Mouse (Mus musculus): ENCODE data around the gene Smc3. TPM values are rescaled to one million over a fixed set of nuclear protein-coding genes. Genes with fewer than 3 reads are reported as not detected.
A peak's percentile ranks its signal among the peaks of the same experiment; 100 is the strongest.
"Not testable (repeated sequence)": the region's sequence is repeated elsewhere in the genome, so short reads cannot be mapped to it uniquely, and the experiment has no call there.

Smc3 gene
- total RNA-seq, 2 experiments from 2014 or later: 22.8 to 23.7 TPM

DNA sequence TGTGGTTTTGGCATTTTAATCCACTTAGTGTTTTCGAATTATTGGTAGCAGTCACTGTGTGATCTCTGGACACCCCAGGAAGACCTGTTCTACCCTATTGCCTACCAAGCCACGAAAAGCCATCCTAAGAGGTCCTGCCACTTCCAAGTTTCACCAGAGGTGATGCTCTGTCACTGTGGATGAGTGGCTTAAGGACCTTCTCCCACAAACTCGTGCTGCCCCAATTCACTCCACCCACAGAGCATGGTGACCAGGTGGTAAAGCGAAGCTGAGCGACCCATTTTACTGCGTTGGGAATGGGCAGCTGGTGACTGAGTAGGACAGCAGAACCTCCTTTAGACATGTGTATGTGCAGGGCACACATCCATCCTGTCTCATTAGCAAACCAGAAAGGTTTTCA is 49.2 kb downstream of the Smc3 start:
- intact Hi-C loops (cut with DNase I): loop anchor here (2.0 to 5.0 kb wide), 3 partner anchors 83 to 278 kb away; no protein-coding TSS in a partner anchor
- no peak for DNase-seq

DNA sequence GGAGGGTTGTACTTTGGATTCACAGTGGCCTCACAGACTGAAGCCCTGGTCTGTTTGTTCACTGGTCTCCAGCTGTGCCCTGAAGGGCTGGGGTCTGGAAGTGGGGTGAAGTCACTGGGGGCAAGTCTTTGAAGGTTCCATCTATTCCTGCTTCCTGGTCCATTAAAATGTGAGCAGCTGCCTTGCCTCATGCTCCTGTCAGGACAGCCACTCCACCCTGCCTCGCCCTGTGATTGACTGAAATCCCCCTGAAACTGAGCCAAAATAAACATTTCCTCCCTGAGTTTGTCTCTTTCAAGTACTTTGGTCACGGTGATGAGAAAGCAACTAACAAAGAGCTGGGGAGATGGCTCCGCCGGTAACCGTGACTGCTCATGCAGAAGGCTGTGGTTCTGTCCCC is 49.6 kb downstream of the Smc3 start:
- intact Hi-C loops (cut with DNase I): loop anchor here (2.0 to 10.0 kb wide), 4 partner anchors 82 to 277 kb away; no protein-coding TSS in a partner anchor
- DNase-seq: no peak

DNA sequence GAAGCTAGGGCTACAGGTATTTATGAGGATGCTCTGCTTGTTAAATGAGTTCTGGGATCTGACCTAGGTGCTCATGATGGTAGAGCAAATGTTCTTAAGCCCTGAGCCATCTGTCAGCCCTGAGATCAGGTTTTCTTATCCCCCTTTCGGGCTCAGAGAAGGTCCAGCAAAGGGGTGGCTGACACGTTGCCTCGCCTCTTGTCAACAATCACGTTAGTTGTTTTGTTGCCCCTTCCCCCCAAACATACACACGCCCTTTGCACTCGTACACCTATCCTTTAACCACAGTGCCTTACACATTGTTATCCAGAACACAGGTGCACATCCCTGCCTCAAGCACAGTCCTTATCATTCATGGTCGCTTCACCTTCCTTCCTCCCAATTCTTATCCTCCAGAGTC is 50.7 kb downstream of the Smc3 start:
- intact Hi-C loops (cut with DNase I): loop anchor here (10.0 kb wide), 1 partner anchor 184 kb away; no protein-coding TSS in a partner anchor
- no peak for DNase-seq

DNA sequence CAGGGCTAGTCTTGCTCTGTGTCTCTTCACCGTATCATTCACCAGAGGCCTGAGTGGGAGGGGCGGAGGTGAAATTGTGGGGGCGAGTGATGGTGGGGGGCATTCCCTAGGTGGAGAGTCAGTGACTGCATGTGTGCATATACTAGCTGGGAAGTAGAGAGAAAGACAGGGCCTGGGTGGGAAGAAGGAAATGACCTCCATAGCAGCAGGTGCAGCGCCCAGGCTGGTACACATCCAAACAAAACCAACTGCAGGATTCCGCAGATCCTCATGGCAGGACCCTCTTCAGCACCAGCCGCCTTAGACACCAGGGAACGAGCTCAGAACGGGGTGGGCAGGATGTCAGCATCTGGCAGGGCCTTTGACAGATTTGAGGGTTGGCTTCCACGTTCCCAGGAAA is 52.1 kb downstream of the Smc3 start:
- intact Hi-C loops (cut with DNase I): loop anchor here (10.0 kb wide), 1 partner anchor 183 kb away; no protein-coding TSS in a partner anchor
- no peak for DNase-seq

DNA sequence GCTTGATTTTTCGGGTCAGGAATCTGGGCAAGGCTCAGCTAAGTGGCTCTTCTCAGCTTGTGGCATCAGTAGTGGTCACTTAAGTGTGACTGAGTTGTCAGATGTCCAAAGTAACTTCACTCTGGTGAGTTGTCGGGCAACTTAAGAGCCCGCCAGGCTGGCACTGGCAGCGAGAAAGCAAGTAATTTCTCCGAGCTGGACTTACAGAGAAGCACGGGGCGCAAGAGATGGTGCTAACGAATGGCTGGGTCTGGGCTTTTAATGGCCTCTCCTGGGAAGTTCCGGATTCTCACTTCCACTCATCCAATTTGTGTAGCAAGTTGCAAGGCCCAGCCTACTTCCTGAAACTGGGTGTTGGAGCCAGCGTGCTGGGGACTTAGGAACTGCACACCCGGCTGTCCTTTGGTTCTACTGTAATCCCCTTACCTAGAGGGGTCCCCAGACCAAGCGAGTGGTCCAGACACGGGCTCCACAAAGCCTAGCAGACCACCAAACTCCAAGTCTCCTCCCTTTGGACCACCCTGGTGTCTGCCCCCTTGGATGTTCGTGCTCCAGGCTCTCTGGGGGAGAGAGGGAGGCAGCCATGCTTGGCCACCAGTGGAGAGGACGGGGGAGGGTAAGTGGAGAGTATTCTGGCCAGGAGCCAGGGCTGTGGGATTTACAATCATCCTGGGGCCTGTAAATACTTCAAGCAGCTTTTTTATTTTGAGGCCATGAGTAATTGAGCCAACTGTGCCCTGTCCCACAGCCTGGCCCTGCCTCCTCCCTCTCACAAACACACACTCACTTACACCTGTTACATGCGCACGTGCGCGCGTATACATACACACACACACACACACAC is 53.6 kb downstream of the Smc3 start:
- no peak for DNase-seq
- intact Hi-C loops (cut with DNase I): loop anchor here (10.0 kb wide), 1 partner anchor 181 kb away; no protein-coding TSS in a partner anchor

DNA sequence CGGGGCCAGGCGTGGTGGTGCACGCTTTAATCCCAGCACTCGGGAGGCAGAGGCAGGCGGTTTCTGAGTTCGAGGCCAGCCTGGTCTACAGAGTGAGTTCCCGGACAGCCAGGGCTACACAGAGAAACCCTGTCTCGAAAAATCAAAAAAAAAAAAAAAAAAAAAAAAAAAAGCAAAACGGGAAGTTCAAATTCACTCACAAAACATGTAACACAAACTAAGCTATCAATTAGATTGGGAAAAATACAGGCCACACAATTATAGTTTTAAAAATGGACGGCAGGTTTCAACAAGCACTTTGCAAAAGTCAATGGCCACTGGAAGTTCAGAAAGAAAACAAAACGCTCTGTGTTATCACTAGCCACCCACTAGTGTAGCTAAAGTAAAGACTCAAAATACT is 56.2 kb downstream of the Smc3 start:
- DNase-seq: not testable (repeated sequence)
- intact Hi-C loops (cut with DNase I): loop anchor here (10.0 kb wide), 1 partner anchor 178 kb away; no protein-coding TSS in a partner anchor

DNA sequence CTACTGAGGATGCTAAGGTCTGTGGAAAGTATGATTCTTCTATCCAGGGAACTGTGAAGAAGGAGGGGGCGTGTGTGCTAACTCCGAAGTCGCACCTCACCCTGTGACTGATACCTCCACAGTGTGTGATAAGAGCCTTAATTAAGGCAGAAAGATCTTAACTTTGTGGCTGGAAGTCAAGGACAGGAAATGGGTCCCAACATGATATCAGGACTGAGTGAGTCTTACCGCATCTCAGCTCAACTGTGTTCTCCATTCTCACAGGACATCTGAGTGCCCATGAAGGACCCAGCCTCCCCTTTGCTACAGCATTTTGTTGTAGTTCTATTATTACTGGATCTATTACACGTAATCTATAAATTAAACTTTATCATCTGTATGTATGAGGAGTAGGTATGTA is 57.2 kb downstream of the Smc3 start:
- no peak for DNase-seq
- intact Hi-C loops (cut with DNase I): loop anchor here (10.0 kb wide), 1 partner anchor 177 kb away; no protein-coding TSS in a partner anchor

DNA sequence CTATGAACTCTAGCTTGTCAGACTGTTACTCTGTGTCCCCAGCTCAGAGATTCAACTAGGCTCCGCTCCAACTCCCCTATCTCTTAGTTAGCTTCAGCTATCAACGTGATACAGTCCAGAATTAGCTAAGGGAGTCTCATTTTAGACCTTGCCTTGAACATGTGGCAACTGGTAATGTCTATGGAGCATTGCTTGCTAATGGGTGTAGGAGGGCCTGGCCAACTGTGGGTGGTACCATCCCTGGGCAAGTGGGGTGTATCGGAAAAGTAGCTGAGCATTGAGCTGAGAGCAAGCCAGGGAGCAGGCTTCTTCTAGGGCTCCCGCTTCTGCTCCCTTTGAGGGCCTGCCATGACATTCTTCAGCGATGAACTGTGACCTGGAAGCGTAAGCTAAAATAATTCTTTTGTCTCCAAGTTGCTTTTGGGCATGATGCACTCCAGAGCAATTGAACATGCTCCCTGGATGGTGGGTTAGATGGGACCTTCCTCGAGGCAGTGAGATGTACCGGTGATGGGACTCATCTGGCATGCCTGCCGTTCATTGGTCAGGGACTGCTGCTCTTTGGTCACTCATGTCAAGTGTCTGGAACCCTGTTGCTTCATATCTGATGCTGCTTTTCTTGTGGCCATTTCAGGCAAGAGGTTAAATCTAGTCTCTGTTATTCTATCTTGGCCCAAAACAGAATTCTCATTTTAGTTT is 60.7 kb downstream of the Smc3 start:
- peak in 1 of 2 experiments; percentile 31 for DNase-seq
- intact Hi-C loops (cut with DNase I): no loop called here

DNA sequence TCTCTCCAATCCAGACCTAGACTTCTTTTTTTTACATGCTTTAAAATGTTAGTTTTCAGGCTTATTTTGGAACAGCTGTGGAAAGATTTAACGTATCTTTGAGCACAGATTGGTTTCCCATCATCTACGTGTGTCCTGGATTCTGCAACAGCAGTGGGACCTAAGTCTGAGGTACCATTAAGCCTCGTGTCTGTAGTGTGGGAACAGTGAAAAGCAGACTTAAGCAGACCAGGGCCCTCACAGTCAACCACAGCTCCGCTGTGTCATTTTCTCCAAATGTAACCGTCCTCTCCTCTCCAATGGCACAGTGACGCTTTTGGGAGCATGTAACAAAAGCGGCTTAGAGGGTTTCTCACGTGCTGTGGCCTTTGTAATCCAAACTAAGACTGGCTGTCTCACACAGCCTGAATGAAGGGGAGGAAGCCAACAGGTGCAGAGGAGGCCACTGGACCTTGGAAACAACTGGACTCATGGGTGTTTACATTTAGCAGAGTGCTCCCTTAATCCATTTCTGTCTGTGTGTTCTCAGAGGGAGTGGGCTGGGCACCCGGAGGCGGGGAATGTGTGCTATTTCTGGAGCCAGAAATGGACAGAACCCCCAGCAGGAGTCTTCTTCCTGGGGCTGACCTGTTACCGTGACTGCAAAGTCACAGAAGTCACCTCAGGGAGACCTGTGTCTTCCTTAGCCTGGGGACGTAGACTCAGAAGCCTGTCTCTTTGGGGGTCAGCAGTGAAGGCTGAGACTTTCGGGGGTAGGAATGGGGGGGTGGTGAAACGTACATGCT is 61.9 kb downstream of the Smc3 start:
- no peak for DNase-seq
- intact Hi-C loops (cut with DNase I): no loop called here

DNA sequence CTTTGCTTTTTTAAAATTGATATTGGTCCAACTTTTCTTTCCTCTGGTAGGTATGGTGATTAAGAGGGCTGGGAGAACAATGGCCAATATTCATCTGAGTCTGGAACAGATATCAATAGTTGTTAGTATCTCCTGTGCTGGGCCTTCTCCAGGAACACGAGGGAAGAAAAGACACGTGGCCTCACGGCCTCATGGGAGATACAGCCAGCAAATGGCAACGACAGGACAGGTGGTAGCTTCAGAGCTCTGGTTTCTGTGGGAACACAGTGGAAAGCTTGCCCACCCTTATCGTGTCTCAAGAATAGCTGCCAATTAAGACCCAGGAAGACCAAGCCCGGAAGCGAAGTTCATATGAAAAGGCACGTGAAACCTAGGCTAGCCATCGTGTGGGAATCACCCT is 64.6 kb downstream of the Smc3 start:
- intact Hi-C loops (cut with DNase I): no loop called here
- no peak for DNase-seq

DNA sequence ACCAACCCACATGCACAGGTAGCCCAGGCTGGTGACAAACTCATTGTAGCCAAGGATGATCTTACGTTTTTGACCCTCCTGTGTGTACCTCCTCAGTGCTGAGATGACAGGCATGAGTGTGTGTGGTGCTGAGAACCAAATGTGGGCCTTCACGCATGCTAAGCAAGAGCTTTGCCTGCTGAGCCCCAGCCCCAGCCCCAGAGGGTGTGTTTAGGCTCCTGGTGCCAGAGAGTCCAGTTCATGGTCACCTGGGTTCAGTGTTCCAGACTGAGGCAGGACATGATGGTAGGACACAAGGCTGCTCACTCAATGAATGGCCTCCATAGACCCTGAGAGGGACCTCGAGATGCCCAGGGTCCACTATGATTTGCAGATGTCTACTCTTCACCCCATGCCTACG is 65.2 kb downstream of the Smc3 start:
- intact Hi-C loops (cut with DNase I): no loop called here
- no peak for DNase-seq

DNA sequence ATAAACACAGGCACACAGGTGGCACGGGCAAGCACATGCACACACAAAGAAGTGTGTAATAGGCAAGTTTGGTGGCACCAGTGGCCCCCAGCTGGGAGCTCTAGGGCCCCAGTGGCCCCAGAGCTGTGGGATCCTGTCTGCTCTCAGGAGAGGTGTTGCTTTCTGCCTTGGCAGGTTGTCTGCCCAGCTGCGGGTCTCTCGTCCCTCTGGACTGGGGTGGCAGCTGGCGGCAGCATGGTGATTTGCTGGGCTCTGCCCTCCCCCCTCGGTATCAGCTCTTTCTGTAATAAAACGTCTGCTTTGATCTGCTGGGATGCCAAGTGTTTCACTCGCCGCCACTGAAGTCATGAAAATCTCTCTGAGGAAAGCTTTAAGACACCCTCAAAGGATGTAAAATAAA is 66.5 kb downstream of the Smc3 start:
- intact Hi-C loops (cut with DNase I): no loop called here
- DNase-seq: no peak

DNA sequence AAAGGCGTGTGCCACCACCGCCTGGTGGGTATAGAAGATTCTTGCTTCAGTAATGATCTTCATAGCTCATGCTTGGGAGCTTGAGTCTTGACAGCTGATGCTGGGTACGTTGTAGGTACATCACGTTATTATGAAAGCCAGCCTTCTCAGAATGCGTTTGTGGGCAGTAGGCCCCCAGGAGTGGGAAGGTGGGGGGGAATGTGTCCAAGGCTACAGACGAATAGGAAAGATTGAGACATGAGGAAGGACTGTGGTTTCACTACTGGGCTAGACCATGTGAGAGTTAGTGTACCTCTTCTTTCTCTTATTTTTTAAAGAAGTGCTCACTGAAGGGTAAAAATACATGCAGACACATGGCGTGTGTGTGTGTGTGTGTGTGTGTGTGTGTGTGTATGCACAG is 68.6 kb downstream of the Smc3 start:
- DNase-seq: no peak
- intact Hi-C loops (cut with DNase I): no loop called here

DNA sequence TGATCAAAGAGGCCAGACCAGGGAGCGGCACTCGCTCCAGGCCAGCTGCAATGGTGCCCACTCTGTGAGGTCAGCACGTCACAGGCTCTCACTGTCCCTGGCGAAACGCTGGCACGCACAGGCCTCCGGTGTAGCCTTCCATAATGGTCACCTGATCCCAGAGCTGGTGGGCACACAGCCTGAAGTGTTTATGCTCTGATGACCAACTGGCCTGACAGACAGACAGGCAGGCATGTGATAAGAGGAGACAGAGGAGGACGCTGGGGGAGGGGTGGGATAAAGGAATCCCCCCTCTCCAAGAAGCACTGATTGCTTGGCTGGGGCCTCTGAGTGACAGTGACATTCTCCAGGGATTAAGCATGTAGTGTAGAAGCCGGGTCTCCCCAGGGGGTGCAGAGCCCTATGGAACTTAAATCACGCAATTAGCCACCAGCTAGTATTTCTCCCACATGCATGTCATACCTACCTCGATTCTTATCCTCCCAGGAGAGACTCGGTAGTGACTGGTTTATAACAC is 70.5 kb downstream of the Smc3 start:
- intact Hi-C loops (cut with DNase I): no loop called here
- DNase-seq: peak; percentile 51 to 54

DNA sequence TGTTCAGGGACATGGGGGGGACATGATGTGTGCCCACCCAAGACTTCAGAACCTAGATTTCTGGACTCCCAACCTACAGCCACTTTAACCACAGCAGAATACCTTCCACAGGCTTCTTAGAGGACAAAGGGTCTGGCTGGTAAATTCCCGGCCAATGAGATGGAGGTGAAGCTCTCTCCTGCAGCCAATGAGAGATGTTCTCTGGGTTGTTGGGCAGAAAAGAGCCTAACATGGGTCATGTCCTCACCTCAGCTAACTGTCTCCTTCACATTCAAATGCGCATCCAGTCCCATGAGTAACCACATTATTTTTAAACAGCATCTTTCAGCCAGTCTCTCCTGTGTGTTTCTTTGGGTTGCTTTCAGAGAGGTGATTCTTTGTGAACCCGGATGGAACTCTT is 71.2 kb downstream of the Smc3 start:
- intact Hi-C loops (cut with DNase I): no loop called here
- no peak for DNase-seq

DNA sequence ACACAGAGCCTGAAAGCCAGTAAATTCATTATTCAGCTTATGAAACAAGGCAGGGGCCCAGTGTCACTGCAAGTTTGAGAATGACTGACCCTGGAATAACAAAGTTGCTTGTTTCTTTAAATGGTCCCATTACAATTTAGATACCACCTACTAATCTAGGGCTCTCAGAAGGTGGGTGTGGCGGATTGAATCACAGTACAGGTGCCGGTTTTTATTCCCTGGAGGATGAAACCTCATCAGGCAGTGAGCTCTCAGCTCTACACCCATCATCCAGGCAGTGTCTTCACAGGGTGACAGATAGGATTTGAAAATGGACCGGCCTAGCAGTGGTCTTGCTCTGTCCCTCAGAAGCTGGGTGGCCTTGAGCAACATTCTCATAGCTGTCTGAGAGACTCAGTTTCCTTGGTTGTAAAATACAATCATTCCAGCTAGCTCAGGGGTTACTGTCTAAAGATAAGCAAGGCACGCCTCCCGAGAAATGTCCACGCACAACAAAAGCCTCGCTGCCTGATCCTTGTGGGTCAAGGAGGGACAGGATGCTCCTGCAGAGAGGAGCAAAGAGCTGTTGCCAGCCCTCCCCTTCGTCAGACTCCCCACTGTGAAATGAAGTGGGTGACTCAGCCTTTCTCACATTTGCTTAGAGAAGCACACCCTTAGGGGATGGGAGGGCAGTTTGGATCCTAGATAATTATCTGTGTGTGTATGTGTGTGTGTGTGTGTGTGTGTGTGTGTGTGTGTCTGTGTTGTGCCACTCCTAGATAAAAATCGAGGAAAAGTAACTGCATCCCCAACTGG is 74.1 kb downstream of the Smc3 start:
- intact Hi-C loops (cut with DNase I): no loop called here
- DNase-seq: no peak

DNA sequence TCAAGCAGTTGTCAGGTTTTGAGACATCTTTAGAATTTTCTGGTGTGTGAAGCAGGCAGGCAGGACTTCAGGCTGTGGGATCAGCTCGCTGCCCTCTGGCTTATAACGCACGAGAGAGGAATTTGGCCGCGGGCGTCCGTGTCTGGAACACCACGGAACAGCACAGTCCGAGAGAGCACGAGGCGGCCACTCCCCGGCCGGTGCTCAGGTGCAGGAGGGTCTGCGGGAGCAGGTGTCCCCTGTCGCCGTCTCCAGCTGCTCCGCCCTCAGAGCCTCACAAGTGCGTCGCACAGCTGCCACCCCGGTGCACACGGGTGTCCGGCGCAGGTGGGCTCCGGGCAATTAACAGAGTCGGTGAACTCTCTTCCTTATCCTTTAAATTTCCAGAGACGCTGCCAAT is 76.0 kb downstream of the Smc3 start:
- intact Hi-C loops (cut with DNase I): no loop called here
- peak in 1 of 2 experiments; percentile 43 for DNase-seq

DNA sequence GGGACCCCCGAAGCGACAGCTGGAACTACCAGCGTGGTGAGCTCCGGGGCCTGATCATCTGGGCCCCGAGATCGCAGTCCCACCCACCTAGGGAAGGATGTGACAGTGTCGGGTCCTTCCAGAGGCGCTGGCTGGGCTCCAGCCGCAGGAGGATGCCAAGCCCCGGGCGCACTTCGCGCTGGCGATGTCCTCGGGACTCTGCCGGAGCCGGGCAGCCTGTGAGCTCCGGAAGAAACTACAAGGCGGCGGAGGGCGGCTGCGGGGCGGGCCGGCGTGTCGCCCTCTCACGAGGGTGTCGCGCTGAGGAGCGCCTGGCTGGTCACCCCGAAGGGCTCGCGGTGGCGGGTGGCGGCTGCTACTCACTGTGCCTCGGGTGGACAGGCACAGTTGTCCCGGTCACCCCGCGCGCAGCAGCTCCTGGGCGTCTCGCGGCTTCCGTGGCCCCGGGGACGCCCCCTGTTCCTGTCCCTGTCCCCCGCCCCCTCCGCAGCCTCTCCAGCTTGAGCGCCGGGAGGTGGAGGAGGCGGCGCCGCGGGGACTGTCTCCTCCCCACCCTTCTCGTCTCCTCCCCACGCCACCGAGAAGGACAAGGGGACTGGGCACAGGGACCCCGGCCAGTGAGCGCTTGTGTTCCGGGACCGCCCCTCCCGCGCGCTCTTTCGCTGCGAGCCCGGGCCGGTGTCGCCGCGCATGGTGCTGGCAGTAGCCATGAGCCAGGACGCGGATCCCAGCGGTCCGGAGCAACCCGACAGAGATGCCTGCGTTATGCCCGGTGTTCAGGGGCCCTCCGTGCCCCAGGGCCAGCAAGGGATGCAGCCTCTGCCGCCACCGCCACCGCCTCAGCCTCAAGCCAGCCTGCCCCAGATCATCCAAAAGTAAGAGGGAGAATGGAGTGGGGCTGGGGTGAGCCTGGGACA is 76.8 kb downstream of the Smc3 start, which contains the start of gene Rbm20:
Gene Rbm20 (plus strand): TSS at position 589 of the 917 bp plus-strand sequence.
- peak; percentile 64 to 79 for DNase-seq

DNA sequence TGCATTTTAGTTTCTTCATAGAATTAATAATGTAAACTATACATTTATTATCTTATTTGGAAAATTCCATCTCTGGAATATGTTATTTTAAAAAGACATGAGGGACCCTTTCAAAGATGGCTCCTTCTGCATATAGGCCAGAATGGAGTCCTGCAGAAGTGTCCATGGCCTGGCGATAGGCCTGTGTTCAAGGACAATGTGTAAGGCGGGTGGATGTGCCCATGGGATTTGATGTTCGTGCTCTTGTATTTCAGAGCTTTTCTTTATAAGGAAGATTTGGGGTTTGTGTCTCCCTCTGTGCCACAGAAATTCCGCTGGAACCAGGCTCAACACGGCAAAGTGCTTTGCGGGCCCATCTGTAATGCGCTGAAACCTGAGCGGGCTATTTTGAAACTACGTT is 79.0 kb downstream of the Smc3 start:
- intact Hi-C loops (cut with DNase I): loop anchor here (2.0 kb wide), 1 partner anchor 34 kb away; no protein-coding TSS in a partner anchor
- DNase-seq: no peak

More for the DNA sequence above, 76.8 kb downstream of the Smc3 start, which contains the start of gene Rbm20:
- intact Hi-C loops (cut with DNase I): no loop called here
